Mouse (Mus musculus) thymus, postnatal 0 days (tissue): Measurements from ENCODE around the gene Gbp2. TPM values are rescaled to one million over a fixed set of nuclear protein-coding genes. Genes with fewer than 3 reads are reported as not detected.

ENCODE experiments used
- microRNA-seq: library from miRNA; unstranded; fragments of <30 nt; microRNA quantifications from one replicate; pipeline ENCODE4, GENCODE M21; 2016; ENCODE audit warnings: borderline number of aligned reads
- polyA plus RNA-seq: library from polyadenylated mRNA; unstranded; fragments of >200 nt; fragmentation: Nextera tagmentation; extraction: Ambion mirVana; gene quantifications from 2 replicates; pipeline ENCODE4 v1.2.1, GENCODE M21; 2015

The Gbp2 gene
- polyA plus RNA-seq, 1 experiment from 2014 or later, result 19.3 TPM

Small RNAs within 50 kb of the gene (microRNA-seq; reads per million reads assigned to microRNA genes)
- gene Mir6381, result not detected

Other genes starting within 250 kb of the Gbp2 start
- gene Pdlim5, start 224.9 kb upstream of the Gbp2 start, polyA plus RNA-seq, result 13.1 and 13.7 TPM in 2 replicates
- 0.99 and 1.2 TPM in 2 replicates for gene Gbp5, start 126.6 kb upstream of the Gbp2 start, polyA plus RNA-seq
- gene Gbp7, start 90.3 kb upstream of the Gbp2 start, polyA plus RNA-seq, result 23.4 and 26.8 TPM in 2 replicates
- 17.4 and 19.5 TPM in 2 replicates for gene Gbp3, start 60.6 kb upstream of the Gbp2 start, polyA plus RNA-seq
- 0.04 TPM in 2 replicates for gene Gbp2b, start 25.8 kb upstream of the Gbp2 start, polyA plus RNA-seq
- 12.6 and 13.6 TPM in 2 replicates for gene Kyat3, start 80.4 kb downstream of the Gbp2 start, polyA plus RNA-seq
- 124 and 125 TPM in 2 replicates for gene Gtf2b, start 144.4 kb downstream of the Gbp2 start, polyA plus RNA-seq